Mouse (Mus musculus) liver, embryonic 14.5 days (tissue): ENCODE measurements around the gene Mymx. TPM values are rescaled to one million over a fixed set of nuclear protein-coding genes. Genes with fewer than 3 reads are reported as not detected.

Experiments
- ATAC-seq: fragments of 200-750 bp; cut with Nextera tagmentation; 2 replicates; pipeline ENCODE4 v1.8.0; 2017; ENCODE audit warnings: moderate number of reproducible peaks, mild to moderate bottlenecking, moderate library complexity; ENCODE audit not compliant: insufficient read depth
- DNase-seq, 3 experiments: peaks; one replicate each; pipeline ENCODE4 v3.0.0-alpha.2; 2012 to 2013; ENCODE audit warnings: low read depth in 3 of 3, low spot score in 3 of 3
- H3K27ac ChIP-seq: fragments of 300-500 bp; sonication (generic); 2 replicates; pipeline ENCODE4 v1.5.1; 2014; ENCODE audit warnings: moderate library complexity, mild to moderate bottlenecking, control low read depth, inconsistent platforms
- H3K27me3 ChIP-seq: fragments of 300-500 bp; sonication (generic); 2 replicates; pipeline ENCODE4 v1.6.1; 2014; ENCODE audit warnings: mild to moderate bottlenecking, low read length, moderate library complexity; ENCODE audit not compliant: control insufficient read depth, insufficient read depth
- H3K36me3 ChIP-seq: fragments of 300-500 bp; sonication (generic); replicated peaks from 2 replicates; pipeline ENCODE4 v1.6.1; 2014; ENCODE audit warnings: low read depth; ENCODE audit not compliant: control insufficient read depth, insufficient read depth
- H3K4me1 ChIP-seq, 2 experiments: fragments of 200-500 bp in 1 of 2; fragments of 300-500 bp in 1 of 2; sonication (generic) in 1 of 2; replicated peaks; 2 replicates each; pipeline ENCODE4 v1.6.1; 2012 to 2014; ENCODE audit warnings: antibody characterized with exemption in 1 of 2, inconsistent platforms in 1 of 2, low read length in 1 of 2; ENCODE audit not compliant: control insufficient read depth in 2 of 2, insufficient read depth in 2 of 2
- H3K4me2 ChIP-seq: fragments of 300-500 bp; sonication (generic); 2 replicates; pipeline ENCODE4 v1.6.1; 2014; ENCODE audit warnings: low read depth, mild to moderate bottlenecking, control low read depth, moderate library complexity
- H3K4me3 ChIP-seq, 2 experiments: fragments of 200-500 bp in 1 of 2; fragments of 300-500 bp in 1 of 2; sonication (generic) in 1 of 2; 2 replicates each; pipeline ENCODE4 v1.5.1; 2012 to 2014; ENCODE audit warnings: low read depth in 2 of 2, low read length in 2 of 2, mild to moderate bottlenecking in 2 of 2, control low read depth in 1 of 2, inconsistent platforms in 1 of 2, moderate library complexity in 1 of 2; ENCODE audit not compliant: insufficient read depth in 1 of 2
- H3K9ac ChIP-seq: fragments of 300-500 bp; sonication (generic); replicated peaks from 2 replicates; pipeline ENCODE4 v1.6.1; 2014; ENCODE audit warnings: mild to moderate bottlenecking, control low read depth, moderate library complexity
- H3K9me3 ChIP-seq: fragments of 300-500 bp; sonication (generic); 2 replicates; pipeline ENCODE4 v1.6.1; 2016; ENCODE audit warnings: low read length, mixed read lengths; ENCODE audit not compliant: control insufficient read depth
- CTCF ChIP-seq: IDR thresholded peaks from 2 replicates; pipeline ENCODE4 v1.5.1; 2016; ENCODE audit warnings: antibody characterized with exemption, low read depth, control low read depth
- EP300 ChIP-seq: IDR thresholded peaks from 2 replicates; pipeline ENCODE4 v1.6.1; 2016; ENCODE audit warnings: antibody characterized with exemption, low read depth
- WGBS: fragments of 180-500 bp; shearing (Covaris S2); extraction: QIAGEN DNeasy Blood & Tissue Kit; methylation state at CpG from one replicate; pipeline ENCODE4 v1.1.7; 2014; ENCODE audit not compliant: insufficient replicate concordance; 5-methylcytosine and 5-hydroxymethylcytosine counted together
- polyA plus RNA-seq, 2 experiments: library from polyadenylated mRNA; depleted of rRNA in 1 of 2; stranded (reverse) in 1 of 2; unstranded in 1 of 2; fragments of >200 nt; fragmentation: Nextera tagmentation in 1 of 2; extraction: Ambion mirVana in 1 of 2; gene quantifications; 2 replicates each; pipeline versions ENCODE4 v1.2.1 to v1.2.3; 2012 to 2014

The Mymx gene
- polyA plus RNA-seq, 2 experiments, result not detected

- peaks cover 19% of the 10 kb centered on the region for H3K36me3 ChIP-seq
- peak; percentile 65 to 77 (median 66) for DNase-seq
- peaks cover 3 to 4% of the 10 kb centered on the region in 2 experiments; a peak in 2 of 4 replicates for H3K4me1 ChIP-seq
- peak within 1 kb of the TSS; percentile 77 to 93 for H3K4me3 ChIP-seq
- 2% methylated on average over 52 of the region's 61 CpGs for WGBS
- H3K4me2 ChIP-seq, result peak within 1 kb of the TSS; percentile 98
- no peaks in the 10 kb centered on the region for H3K27me3 ChIP-seq
- H3K27ac ChIP-seq, result peak within 1 kb of the TSS; percentile 20; the same call in 1 of the 2 replicates
- H3K9ac ChIP-seq, result peak within 1 kb of the TSS; percentile 90
- H3K9me3 ChIP-seq, result no peaks in the 10 kb centered on the region
- peak; percentile 75 for ATAC-seq
- TF ChIP-seq CTCF, result peak; percentile 93
- TF ChIP-seq EP300, result no peak
Observed at GRCm38 (mm10) chr17:45563655-45564530, 38.0 kb downstream of the Mymx start, which contains the start of gene Slc35b2. TSS of gene Slc35b2 (plus strand) at chr17:45563874.

DNA sequence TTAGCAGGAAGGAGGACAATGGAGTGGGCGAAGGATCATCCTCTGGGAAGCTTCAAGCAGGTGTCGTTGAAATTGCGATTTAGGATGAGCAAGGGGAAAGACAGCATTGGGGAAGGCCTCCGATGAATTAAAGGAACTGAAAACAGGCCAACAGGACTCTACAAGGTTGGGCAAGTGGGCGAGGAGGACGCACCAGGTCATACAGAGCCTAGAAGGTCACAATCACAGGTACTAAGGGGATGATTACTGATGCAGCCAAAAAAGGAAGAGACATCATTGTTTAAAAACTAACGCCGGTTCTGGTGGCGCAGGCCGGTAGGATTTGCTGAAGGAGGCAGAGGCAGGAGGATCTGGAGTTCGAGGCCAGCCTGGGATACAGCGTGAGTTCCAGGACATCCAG is 38.7 kb downstream of the Mymx start:
- no peak overlapping the region for H3K27ac ChIP-seq
- DNase-seq (no peak), ATAC-seq (no peak)
- WGBS, result 65% methylated on average over 12 of the region's 12 CpGs
- no peaks in the 10 kb centered on the region for H3K27me3 ChIP-seq
- TF ChIP-seq CTCF (no peak), EP300 (no peak)
- H3K9ac ChIP-seq, result no peak overlapping the region
- no peaks in the 10 kb centered on the region for H3K9me3 ChIP-seq
- peaks cover 3 to 4% of the 10 kb centered on the region in 2 experiments; a peak in 2 of 4 replicates for H3K4me1 ChIP-seq
- no peak overlapping the region for H3K4me3 ChIP-seq
- H3K36me3 ChIP-seq, result peaks cover 12% of the 10 kb centered on the region
- H3K4me2 ChIP-seq, result peak overlapping the region; percentile 98

- WGBS, result 74% methylated on average over 15 of the region's 15 CpGs
- H3K9me3 ChIP-seq, result no peaks in the 10 kb centered on the region
- no peak for ATAC-seq
- H3K36me3 ChIP-seq, result no peaks in the 10 kb centered on the region
- no peak for DNase-seq
- peaks cover 1 to 14% of the 10 kb centered on the region in 2 experiments for H3K4me1 ChIP-seq
- H3K4me3 ChIP-seq, result no peak overlapping the region
- H3K9ac ChIP-seq, result no peak overlapping the region
- no peak for TF ChIP-seq CTCF
- TF ChIP-seq EP300, result no peak
- no peak overlapping the region for H3K27ac ChIP-seq
- no peak overlapping the region for H3K4me2 ChIP-seq
- H3K27me3 ChIP-seq, result peaks cover 15% of the 10 kb centered on the region
Observed at GRCm38 (mm10) chr17:45559732-45560525, 42.0 kb downstream of the Mymx start.

GRCm38 (mm10) chr17:45557998-45558862 is 43.7 kb downstream of the Mymx start:
- no peak overlapping the region for H3K4me3 ChIP-seq
- H3K27ac ChIP-seq, result no peak overlapping the region
- peaks cover 15% of the 10 kb centered on the region for H3K27me3 ChIP-seq
- H3K9me3 ChIP-seq, result no peaks in the 10 kb centered on the region
- no peak for DNase-seq
- peaks cover 0 to 11% of the 10 kb centered on the region in 2 experiments; a peak in 3 of 4 replicates for H3K4me1 ChIP-seq
- TF ChIP-seq EP300 (no peak), CTCF (no peak)
- no peak for ATAC-seq
- H3K9ac ChIP-seq, result no peak overlapping the region
- H3K36me3 ChIP-seq, result no peaks in the 10 kb centered on the region
- H3K4me2 ChIP-seq, result no peak overlapping the region
- WGBS, result 51% methylated on average over 16 of the region's 16 CpGs
